Comparison of ENCODE assay signal across 8 mouse cellular contexts in genomic region chr2:155082121-155082803, GRCm38 (mm10). TPM values are rescaled to one million over a fixed set of nuclear protein-coding genes. Genes with fewer than 3 reads are reported as not detected.
A peak's percentile ranks its signal among the peaks of the same experiment; 100 is the strongest.
DNase-seq lines count a peak whose midpoint lies in the region; ATAC-seq and TF ChIP-seq lines count a peak whose summit lies in the region.

No protein-coding gene starts in this region.

- peak; percentile 93 for TF ChIP-seq CTCF in liver, adult 2 months (IDR thresholded peaks at IDR 0.05; ENCODE audit: low read depth, low read length)

- H3K27me3 ChIP-seq in midbrain, embryonic 10.5 days (ENCODE audit: low read depth, poor library complexity, severe bottlenecking), result no peaks in the 10 kb centered on the region
- H3K27me3 ChIP-seq in midbrain, embryonic 15.5 days (replicated peaks), result no peaks in the 10 kb centered on the region
- H3K27me3 ChIP-seq in liver, adult 2 months (ENCODE audit: control insufficient read depth, insufficient read depth, low read length), result no peaks in the 10 kb centered on the region
- no peaks in the 10 kb centered on the region for H3K27me3 ChIP-seq in neural tube, embryonic 13.5 days

- peaks cover 2% of the 10 kb centered on the region; the same call in 1 of the 2 replicates for H3K4me1 ChIP-seq in midbrain, embryonic 10.5 days
- no peaks in the 10 kb centered on the region for H3K4me1 ChIP-seq in midbrain, embryonic 15.5 days
- H3K4me1 ChIP-seq in liver, adult 2 months (ENCODE audit: control insufficient read depth, insufficient read depth, low read length), result peaks cover 18% of the 10 kb centered on the region
- H3K4me1 ChIP-seq in neural tube, embryonic 13.5 days (replicated peaks), result no peaks in the 10 kb centered on the region

- H3K27ac ChIP-seq in midbrain, embryonic 10.5 days (replicated peaks), result no peak overlapping the region
- H3K27ac ChIP-seq in midbrain, embryonic 15.5 days, result no peak overlapping the region
- peak overlapping the region; percentile 97 for H3K27ac ChIP-seq in liver, adult 2 months (replicated peaks; ENCODE audit: insufficient read depth, low read depth, low read length)
- no peak overlapping the region for H3K27ac ChIP-seq in neural tube, embryonic 13.5 days (replicated peaks)

- ATAC-seq in midbrain, embryonic 15.5 days (replicated peaks), result no peak
- ATAC-seq in neural tube, embryonic 13.5 days (ENCODE audit: low read depth), result peak; percentile 43; the same call in 1 of the 2 replicates

- no peaks in the 10 kb centered on the region for H3K9me3 ChIP-seq in midbrain, embryonic 10.5 days (replicated peaks)
- no peaks in the 10 kb centered on the region for H3K9me3 ChIP-seq in midbrain, embryonic 15.5 days
- no peaks in the 10 kb centered on the region for H3K9me3 ChIP-seq in neural tube, embryonic 13.5 days

- no peak overlapping the region for H3K4me2 ChIP-seq in midbrain, embryonic 15.5 days
- no peak overlapping the region for H3K4me2 ChIP-seq in neural tube, embryonic 13.5 days

- H3K9ac ChIP-seq in midbrain, embryonic 15.5 days, result no peak overlapping the region
- peak overlapping the region; percentile 72 for H3K9ac ChIP-seq in liver, adult 2 months (ENCODE audit: low read depth, low read length)
- no peak overlapping the region for H3K9ac ChIP-seq in neural tube, embryonic 13.5 days

- no peak for TF ChIP-seq POLR2A in liver, adult 2 months (IDR thresholded peaks at IDR 0.05; ENCODE audit: extremely low read depth, insufficient read depth, low read length)

- H3K79me2 ChIP-seq in liver, adult 2 months (ENCODE audit: control insufficient read depth, insufficient read depth, low read length), result no peaks in the 10 kb centered on the region; the same call in 1 of the 2 replicates

- 22% methylated on average over 8 of the region's 8 CpGs for WGBS in midbrain, embryonic 10.5 days
- 20% methylated on average over 8 of the region's 8 CpGs for WGBS in midbrain, embryonic 15.5 days
- WGBS in liver, adult 2 months, result 8% methylated on average over 8 of the region's 8 CpGs
- WGBS in neural tube, embryonic 13.5 days, result 19% methylated on average over 8 of the region's 8 CpGs

- H3K4me3 ChIP-seq in midbrain, embryonic 10.5 days, result no peak overlapping the region
- H3K4me3 ChIP-seq in midbrain, embryonic 15.5 days, result no peak overlapping the region
- H3K4me3 ChIP-seq in liver, adult 2 months (ENCODE audit: insufficient read depth, low read depth, low read length), result peak overlapping the region; percentile 35
- no peak overlapping the region for H3K4me3 ChIP-seq in neural tube, embryonic 13.5 days

- H3K36me3 ChIP-seq in midbrain, embryonic 10.5 days, result no peaks in the 10 kb centered on the region
- H3K36me3 ChIP-seq in midbrain, embryonic 15.5 days (replicated peaks), result no peaks in the 10 kb centered on the region
- no peaks in the 10 kb centered on the region for H3K36me3 ChIP-seq in liver, adult 2 months (ENCODE audit: control insufficient read depth, insufficient read depth, low read length)
- H3K36me3 ChIP-seq in neural tube, embryonic 13.5 days, result no peaks in the 10 kb centered on the region

- DNase-seq in midbrain, embryonic 10.5 days (ENCODE audit: low spot score), result peak; percentile 43
- peak; percentile 51 for DNase-seq in cerebellum, adult 11-12 months
- peak; percentile 35 to 52 for DNase-seq in frontal cortex, postnatal 25 days (ENCODE audit: low spot score in 2 of 2)
- DNase-seq in kidney, adult 8-10 months, result peak; percentile 75 to 89
- DNase-seq in liver, adult 2 months (ENCODE audit: extremely low read depth, low read depth, low spot score), result peak; percentile 75
- peak; percentile 83 for DNase-seq in testis, postnatal 10 days (ENCODE audit: low spot score)

RNA-seq across cellular contexts. Expression of gene Ahcy, which starts 8.0 kb away (rescaled TPM):
- 89.6 and 106 TPM in 2 replicates for polyA plus RNA-seq in midbrain, embryonic 10.5 days (2016; fragmentation: Nextera tagmentation; extraction: Ambion mirVana)
- polyA plus RNA-seq in midbrain, embryonic 15.5 days (2015; fragmentation: Nextera tagmentation; extraction: Ambion mirVana), result 34.5 and 38.8 TPM in 2 replicates
- 1,859 and 1,996 TPM in 2 replicates for total RNA-seq in liver, adult 2 months (2014; rRNA removed)
- 1,364 and 1,580 TPM in 2 replicates for polyA plus RNA-seq in liver, adult 2 months (2012; rRNA removed)
- 31.6 and 35.5 TPM in 2 replicates for polyA plus RNA-seq in neural tube, embryonic 13.5 days (2015; fragmentation: Nextera tagmentation; extraction: Ambion mirVana)

RNA-seq across cellular contexts. Expression of gene Itch, which starts 51.0 kb away (rescaled TPM):
- 54.6 and 58.2 TPM in 2 replicates for polyA plus RNA-seq in midbrain, embryonic 10.5 days (2016; fragmentation: Nextera tagmentation; extraction: Ambion mirVana)
- polyA plus RNA-seq in midbrain, embryonic 15.5 days (2015; fragmentation: Nextera tagmentation; extraction: Ambion mirVana), result 43.2 and 47.9 TPM in 2 replicates
- total RNA-seq in liver, adult 2 months (2014; rRNA removed), result 50.7 and 61.4 TPM in 2 replicates
- 5.9 and 6.1 TPM in 2 replicates for polyA plus RNA-seq in liver, adult 2 months (2012; rRNA removed)
- 47.7 and 48.7 TPM in 2 replicates for polyA plus RNA-seq in neural tube, embryonic 13.5 days (2015; fragmentation: Nextera tagmentation; extraction: Ambion mirVana)

Comparison
In these comparisons a context has a peak if more than half of its experiments do, and no peak if none do; other contexts are left out.
1. RNA of gene Ahcy, which starts 8.0 kb away (polyA plus RNA-seq): 1,364 to 1,580 TPM in liver, adult 2 months; 89.6 to 106 TPM in midbrain, embryonic 10.5 days, 31.6 to 35.5 TPM in neural tube, embryonic 13.5 days and 34.5 to 38.8 TPM in midbrain, embryonic 15.5 days; every median in the first group is over 10 times any median in the second.
2. Peak in every context shown above with its lines, with median percentiles within 50 percentile points of each other: DNase-seq.